Mouse (Mus musculus): ENCODE results near the gene Iqschfp. TPM values are rescaled to one million over a fixed set of nuclear protein-coding genes. Genes with fewer than 3 reads are reported as not detected.
A peak's percentile ranks its signal among the peaks of the same experiment; 100 is the strongest.

Iqschfp gene
- total RNA-seq, 2 experiments from 2014 or later, result 29.4 to 29.8 TPM

GRCm38 (mm10) chr3:68405724-68406123 is 513.7 kb downstream of the Iqschfp start:
- DNase-seq (ENCODE audit: low spot score in 2 of 2), result no peak

DNA sequence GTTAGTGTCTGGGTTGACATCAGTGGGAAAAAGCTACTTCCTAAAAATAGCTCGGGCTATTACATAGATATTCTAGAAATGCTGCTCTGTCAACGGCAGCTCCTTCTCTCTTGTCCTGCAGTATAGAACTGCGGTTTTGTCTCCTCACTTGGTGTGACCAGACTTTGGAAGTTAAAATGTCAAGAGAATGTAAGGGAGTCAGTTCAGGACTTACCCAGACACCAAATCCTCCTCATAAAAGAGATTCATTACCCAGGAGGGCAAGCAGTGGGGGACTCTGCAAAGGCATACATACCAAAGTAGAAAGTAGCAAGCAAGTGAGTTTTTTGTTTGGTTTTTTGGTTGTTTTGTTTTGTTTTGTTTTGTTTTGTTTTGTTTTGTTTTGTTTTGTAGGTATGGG is 520.2 kb downstream of the Iqschfp start:
- no peak for DNase-seq (ENCODE audit: low spot score in 2 of 2)

- no peak for DNase-seq (ENCODE audit: low spot score in 2 of 2)
Observed at GRCm38 (mm10) chr3:68419792-68420191, 527.8 kb downstream of the Iqschfp start.

DNA sequence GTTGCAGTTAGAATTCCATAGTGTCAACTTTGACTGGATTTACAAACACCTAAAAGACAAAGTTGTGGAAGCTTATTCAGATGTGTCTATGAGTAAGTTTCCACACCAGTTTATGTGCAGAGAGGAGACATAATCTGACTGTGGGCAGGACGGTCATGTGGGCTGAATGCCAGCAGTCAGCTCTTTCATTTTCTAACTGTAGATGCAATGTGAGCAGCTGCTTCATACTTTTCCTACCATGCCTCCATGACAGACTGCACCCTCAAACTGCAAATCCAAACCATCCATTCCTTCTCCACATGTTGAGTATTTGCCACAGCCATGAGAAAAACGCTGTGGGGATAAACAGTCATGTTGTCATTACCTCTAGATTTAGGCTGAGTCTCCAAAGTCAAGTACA is 528.9 kb downstream of the Iqschfp start:
- DNase-seq (ENCODE audit: low spot score in 2 of 2), result no peak

DNA sequence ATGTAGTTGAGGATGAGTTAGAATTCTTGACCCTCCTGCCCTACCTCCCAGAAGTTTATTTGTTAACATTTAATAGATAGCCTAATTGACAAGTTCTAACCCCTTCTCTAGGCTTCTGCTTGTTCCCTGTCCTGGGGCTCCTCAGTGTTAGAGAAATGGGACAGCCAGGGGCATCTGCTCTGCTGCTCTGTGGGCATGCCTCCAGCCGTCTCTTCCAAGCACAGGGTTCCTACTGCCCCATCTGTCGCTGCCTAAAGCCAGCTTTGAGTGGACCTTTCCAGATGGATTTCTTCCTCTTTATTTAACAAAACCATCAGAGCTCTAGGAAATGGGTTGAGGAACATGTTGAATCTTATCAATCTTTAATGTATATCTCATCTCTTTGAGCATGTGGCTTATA is 529.8 kb downstream of the Iqschfp start:
- peak; percentile 46 to 49 for DNase-seq (ENCODE audit: low spot score in 2 of 2)

DNA sequence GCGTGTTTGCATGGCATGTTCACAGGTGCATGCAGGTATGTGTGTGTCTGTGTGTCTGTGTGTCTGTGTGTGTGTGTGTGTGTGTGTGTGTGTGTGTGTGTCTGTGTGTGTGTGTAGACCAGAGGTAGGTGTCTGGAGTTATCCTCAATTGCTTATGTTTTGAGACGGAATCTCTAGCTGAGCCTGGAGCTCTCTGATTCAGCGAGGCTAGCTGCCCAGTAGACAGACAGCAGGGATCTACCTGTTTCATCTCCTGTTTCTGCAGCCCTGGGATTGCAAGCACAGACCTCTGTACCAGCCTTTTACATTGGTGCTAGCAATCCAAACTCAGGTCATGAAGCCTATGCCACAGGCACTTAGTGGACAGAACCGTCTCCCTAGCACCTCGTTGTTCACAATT is 536.0 kb downstream of the Iqschfp start:
- no peak for DNase-seq (ENCODE audit: low spot score in 2 of 2)

DNA sequence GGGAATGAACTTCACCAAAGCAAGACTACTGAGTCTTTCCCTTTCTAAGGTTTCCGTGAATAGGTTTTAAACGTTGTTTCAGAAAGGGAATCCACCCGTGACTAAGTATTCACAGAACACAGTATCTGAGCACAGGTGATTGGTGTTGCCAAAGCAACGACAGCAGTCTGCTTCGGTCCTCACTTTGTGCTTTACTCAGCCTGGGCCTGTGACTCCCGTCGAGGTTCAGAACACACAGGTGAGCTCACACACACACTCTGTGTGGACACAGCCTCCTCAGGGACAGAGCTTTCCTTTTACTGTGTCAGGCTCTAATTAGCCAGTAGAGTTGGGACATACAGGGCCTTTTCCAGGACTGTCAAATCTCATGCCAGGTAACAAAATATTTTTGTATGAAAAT is 542.4 kb downstream of the Iqschfp start:
- no peak for DNase-seq (ENCODE audit: low spot score in 2 of 2)

DNA sequence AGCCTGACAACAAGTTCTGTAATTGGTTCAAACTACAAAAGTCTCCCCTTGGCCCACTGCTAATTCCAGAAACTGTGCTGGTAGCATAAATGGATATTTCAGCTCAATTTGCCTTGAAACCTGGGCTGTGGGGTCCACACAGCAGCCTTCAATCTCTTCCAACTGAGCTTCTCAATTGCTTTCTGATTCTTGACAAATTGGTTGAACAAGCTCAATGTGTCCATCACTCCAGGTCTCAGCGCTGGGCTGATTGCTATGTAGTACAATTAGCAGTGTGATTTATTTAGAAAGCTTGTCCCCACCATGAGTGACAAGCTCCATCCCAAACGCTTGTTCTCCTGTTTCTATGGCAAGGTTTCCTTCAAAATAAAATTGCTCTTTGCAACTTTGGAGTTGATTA is 542.9 kb downstream of the Iqschfp start:
- DNase-seq (ENCODE audit: low spot score in 2 of 2), result no peak

GRCm38 (mm10) chr3:68448480-68448879 is 556.4 kb downstream of the Iqschfp start:
- DNase-seq (ENCODE audit: low spot score in 2 of 2), result no peak

DNA sequence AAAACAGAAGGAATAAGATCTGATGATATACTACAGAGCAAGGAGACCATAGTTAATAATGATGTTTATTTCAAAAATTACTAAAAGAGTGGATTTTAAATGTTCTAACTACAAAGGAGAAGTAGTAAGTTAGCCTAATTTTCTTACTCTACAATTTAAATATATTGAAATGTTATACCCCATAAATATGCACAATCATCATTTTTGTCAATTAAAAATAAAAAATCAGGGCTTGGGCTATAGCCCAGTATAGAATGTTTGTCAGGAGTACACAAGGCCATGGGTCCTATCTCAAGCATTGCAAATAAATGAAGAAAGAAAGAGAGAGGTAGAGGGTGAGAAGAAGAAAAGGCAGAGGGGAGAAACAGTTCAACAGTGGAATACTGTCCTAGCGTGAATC is 559.6 kb downstream of the Iqschfp start:
- no peak for DNase-seq (ENCODE audit: low spot score in 2 of 2)

DNA sequence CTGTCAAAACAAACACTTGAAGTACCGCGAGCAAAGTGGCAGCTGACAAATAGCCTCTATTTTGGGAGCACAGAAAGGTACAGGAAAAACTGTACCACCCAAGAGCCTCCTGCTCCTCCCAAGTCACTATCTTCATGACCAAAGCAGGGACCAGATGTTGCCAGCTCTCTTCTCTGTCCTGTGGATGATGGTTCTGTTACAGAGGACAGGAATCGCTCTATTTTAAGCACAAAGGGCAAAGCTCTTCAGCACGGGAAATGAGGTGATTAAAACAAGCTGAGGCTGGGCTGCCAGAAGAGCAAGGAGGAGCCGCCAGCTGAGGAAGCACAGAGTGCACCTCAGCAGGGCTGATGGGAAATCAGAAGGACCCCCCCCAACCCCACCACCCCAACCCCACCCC is 561.2 kb downstream of the Iqschfp start:
- DNase-seq (ENCODE audit: low spot score in 2 of 2), result no peak

GRCm38 (mm10) chr3:68453719-68454455 is 561.9 kb downstream of the Iqschfp start:
- no peak for DNase-seq (ENCODE audit: low spot score in 2 of 2)

DNA sequence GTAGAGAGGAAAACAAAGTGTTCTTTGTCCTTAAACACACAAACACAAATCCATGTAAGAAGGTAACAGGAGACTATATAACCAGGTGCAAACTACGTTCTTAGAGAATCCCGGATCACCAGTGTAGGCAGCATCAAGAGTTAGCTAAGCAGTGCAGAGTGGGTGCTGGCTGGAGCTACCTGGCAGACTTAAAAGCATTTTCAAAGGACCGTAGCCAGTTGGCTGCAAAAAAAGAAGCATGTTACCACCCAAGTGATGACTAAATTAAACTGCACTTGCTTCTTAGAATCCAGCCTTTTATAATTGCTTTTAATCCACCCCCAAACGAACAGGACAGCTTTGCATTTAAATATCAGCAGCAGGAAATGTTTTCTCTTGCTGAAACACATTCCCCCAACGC is 574.6 kb downstream of the Iqschfp start:
- DNase-seq (ENCODE audit: low spot score in 2 of 2), result peak; percentile 19 to 31

- DNase-seq (ENCODE audit: low spot score in 2 of 2), result no peak
Observed at GRCm38 (mm10) chr3:68467941-68468687, 576.1 kb downstream of the Iqschfp start.

DNA sequence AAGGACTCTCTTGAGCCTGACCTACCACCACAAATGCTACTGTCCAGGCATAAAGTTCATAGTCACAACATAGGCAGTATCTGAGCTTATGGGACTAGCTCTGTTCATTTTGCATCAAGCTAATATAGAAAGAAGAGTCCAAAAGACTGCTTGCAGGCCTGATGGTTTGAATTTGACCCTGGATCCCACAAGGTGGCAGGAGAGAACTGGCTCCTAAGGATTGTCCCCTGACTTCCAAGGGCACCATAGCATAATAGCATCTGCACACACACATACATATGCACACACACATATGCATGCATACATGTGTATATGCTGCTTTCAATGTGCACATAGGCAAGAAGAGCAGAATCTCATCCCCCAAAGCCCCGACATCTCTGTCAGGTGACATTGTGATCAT is 577.6 kb downstream of the Iqschfp start:
- no peak for DNase-seq (ENCODE audit: low spot score in 2 of 2)

DNA sequence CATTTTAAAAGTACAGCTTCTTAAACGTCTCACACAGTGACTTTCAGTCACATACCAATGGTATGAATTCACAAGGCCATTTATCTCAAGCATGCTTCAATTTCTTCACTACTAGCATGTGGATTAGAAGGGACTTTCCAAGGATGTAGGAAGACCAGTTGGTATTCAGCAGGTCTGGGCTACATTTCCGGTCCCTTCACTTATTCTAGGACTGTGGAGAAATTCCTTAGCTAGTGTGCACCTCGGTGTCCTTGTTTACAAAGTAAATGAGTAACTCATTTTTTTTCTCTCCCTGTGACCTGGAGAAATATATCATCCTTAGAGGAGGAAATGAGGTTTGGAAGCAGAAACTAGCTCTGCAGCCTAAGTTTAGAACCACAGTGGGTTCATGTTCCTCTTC is 578.0 kb downstream of the Iqschfp start:
- no peak for DNase-seq (ENCODE audit: low spot score in 2 of 2)

- no peak for DNase-seq (ENCODE audit: low spot score in 2 of 2)
Observed at GRCm38 (mm10) chr3:68470622-68471021, 578.6 kb downstream of the Iqschfp start.

DNA sequence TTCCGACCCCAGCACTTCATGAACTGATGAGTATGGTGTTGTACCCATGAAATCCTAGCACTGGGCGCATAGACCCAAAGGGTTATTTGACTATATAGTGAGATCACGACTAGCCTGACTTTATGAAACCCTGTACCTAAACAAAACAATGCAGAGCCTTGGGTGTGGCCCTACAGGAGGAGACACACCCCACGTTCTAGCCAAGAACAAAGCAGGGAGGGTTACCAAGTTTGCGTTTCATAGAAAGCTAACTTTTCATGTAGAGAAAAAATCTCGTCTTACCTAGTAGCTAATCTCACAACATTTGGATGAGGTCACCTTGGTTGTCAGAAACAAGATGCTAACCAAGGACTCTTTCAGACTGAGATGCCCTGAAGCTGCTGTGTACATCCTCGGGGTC is 584.3 kb downstream of the Iqschfp start:
- DNase-seq (ENCODE audit: low spot score in 2 of 2), result no peak

- DNase-seq (ENCODE audit: low spot score in 2 of 2), result no peak
Observed at GRCm38 (mm10) chr3:68477478-68477877, 585.4 kb downstream of the Iqschfp start.

DNA sequence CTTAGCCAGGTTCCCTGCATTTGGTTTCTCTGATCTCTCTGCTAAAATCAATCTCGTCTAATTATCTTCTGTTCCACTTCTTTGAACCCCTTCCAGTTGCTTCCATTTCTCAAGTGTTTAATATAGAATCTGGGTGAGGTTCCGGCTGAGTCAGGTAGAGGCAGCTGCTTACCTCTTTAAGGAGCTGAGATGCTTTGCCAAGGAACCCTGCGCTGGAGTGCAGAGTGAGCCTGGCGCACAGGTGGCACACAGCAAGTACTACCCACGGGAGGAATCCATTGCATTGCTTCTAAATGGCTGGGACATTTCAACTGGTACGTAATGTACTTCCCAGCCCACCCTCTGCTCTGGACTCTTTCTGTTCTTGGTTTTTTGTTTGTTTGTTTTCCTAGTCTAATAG is 587.2 kb downstream of the Iqschfp start:
- no peak for DNase-seq (ENCODE audit: low spot score in 2 of 2)

DNA sequence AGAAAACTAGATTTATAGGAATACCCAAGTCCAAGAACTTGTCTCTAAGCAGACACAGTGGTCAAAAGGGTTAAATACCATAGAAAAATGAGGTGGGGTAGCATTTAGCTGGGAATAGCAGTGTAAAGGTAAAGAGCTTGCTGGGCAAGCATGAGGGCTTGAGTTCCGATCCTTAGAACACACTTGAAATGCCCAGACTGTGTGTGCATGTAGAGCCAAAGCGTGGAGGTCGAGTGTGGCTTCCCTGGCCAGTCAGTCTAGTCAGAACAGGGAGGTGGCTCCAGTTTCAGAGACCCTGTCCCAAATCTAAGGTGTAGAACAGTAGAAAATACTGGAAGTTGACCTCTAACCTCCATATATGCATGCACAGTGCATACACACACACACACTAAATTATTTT is 591.5 kb downstream of the Iqschfp start:
- no peak for DNase-seq (ENCODE audit: low spot score in 2 of 2)

DNA sequence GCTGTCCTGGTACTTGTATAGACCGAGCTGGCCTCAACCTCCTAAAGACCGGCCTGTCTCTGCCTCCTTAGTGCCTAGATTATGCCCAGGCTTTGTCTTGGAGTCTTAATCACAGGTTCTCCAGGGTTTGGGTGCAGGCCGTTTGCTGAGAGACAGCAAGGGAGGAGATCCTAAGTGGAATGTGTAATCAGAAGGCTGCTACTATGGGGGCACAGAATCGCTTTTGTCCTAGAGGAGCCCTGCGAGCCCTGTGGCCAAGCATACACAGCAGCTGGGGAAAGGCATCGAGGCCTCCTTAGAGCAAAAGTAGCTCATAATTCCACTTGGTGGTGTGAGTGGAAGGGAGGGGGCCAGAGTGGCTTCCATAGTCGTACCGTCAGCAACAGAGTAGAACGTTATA is 592.0 kb downstream of the Iqschfp start:
- DNase-seq (ENCODE audit: low spot score in 2 of 2), result no peak

DNA sequence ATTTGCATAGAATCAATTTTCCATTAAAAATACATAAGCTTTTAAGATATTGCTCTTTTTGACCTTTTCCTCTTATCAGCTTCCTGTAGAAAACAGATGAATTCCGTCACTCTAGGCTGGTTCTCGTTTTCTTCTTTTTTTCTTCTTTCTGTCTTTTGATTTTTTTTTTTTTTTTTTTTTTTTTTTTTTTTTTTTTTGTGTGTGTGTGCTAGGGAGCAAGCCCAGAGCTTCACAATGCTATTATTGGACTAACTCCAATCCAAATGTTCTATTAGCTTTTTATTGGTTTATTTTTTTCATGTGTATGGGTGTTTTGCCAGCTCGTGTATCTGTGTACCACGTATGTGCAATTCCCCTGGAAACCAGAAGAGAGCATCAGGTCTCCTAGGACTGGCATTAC is 592.5 kb downstream of the Iqschfp start:
- DNase-seq (ENCODE audit: low spot score in 2 of 2), result no peak
